Mouse (Mus musculus) testis, adult 2 months (tissue): ENCODE measurements at regions not wholly inside any gene's neighbourhood (a gene's known extent, or its start where the extent isn't known, plus 50 kb on each side); places are given as distances from the start of the nearest gene placed in this dataset.

Source experiments
- H3K27ac ChIP-seq: fragments of 200-500 bp; 2 replicates; pipeline ENCODE4 v1.5.1; 2012; ENCODE audit warnings: low read depth, low read length; ENCODE audit not compliant: control insufficient read depth, insufficient read depth
- H3K27me3 ChIP-seq: fragments of 200-500 bp; 2 replicates; pipeline ENCODE4 v1.6.1; 2012; ENCODE audit warnings: mild to moderate bottlenecking, low read length, moderate library complexity; ENCODE audit not compliant: control insufficient read depth, insufficient read depth
- H3K36me3 ChIP-seq: fragments of 200-500 bp; 2 replicates; pipeline ENCODE4 v1.6.1; 2012; ENCODE audit warnings: mild to moderate bottlenecking, low read length; ENCODE audit not compliant: control insufficient read depth, insufficient read depth
- H3K4me1 ChIP-seq: fragments of 200-500 bp; 2 replicates; pipeline ENCODE4 v1.6.1; 2012; ENCODE audit warnings: low read length; ENCODE audit not compliant: control insufficient read depth, insufficient read depth
- H3K4me3 ChIP-seq: fragments of 200-500 bp; 2 replicates; pipeline ENCODE4 v1.5.1; 2012; ENCODE audit warnings: low read depth, mild to moderate bottlenecking, low read length, moderate library complexity, mixed read lengths; ENCODE audit not compliant: control insufficient read depth
- CTCF ChIP-seq: fragments of 200-500 bp; IDR thresholded peaks from 2 replicates; pipeline ENCODE4 v1.5.1; 2012; ENCODE audit warnings: low read depth, mild to moderate bottlenecking, inconsistent platforms, low read length, moderate library complexity; ENCODE audit not compliant: control insufficient read depth, insufficient read depth, insufficient replicate concordance
- POLR2A ChIP-seq: fragments of 200-500 bp; IDR thresholded peaks from 2 replicates; pipeline ENCODE4 v1.6.1; 2012; ENCODE audit warnings: low read depth, mild to moderate bottlenecking, inconsistent platforms, low read length, moderate library complexity; ENCODE audit not compliant: control insufficient read depth

DNA sequence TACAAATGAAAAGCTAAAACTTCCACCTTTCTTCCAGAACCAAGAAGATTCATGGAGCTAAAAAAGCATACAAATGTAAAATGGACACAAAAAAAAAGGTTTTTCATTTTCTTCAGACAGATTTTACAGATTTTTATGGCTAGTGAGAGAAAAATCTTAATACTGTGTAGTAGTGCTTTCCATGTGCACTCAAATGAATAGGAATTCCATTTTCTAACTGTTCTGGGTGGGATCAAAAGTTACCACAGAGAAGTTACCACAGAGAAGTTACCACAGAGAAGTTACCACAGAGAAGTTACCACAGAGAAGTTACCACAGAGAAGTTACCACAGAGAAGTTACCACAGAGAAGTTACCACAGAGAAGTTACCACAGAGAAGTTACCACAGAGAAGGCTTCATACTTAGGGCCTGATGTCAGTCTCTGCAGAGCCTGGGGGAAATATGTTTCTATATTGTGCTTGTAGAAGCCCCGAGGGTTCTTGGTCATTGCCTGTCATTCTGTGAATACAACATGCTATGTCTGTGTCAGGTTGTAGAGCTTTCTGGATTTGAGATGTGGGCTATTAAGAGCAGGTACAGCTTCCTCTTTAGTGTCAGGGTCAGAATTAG, 433.5 kb upstream of the Vrk2 start:
- H3K4me1 ChIP-seq, result no peaks in the 10 kb centered on the region

DNA sequence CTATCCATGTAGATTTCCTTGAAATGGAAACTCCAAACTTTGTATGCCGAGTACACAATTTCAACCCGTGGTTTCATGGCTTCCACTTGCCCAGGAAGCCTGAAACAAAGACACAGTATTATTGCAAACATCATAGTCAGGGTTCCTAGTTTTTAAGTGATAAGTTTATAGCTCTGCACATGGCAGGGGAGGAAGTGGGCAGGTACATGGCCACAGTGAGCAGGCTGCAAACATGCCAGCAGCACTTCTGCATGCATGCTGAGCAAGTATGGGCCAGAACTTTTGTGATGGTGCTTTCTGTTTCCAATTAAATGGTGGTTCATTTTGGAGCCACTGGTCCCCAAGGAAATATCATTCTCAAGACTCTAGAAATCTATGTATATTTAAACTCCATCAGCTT, 431.7 kb upstream of the Vrk2 start:
- Histone ChIP-seq H3K27ac (no peak overlapping the region), H3K27me3 (no peaks in the 10 kb centered on the region), H3K4me1 (no peaks in the 10 kb centered on the region), H3K4me3 (no peak overlapping the region), H3K36me3 (no peaks in the 10 kb centered on the region)
- TF ChIP-seq CTCF, result no peak
- TF ChIP-seq POLR2A, result no peak

More for the DNA sequence above, 433.5 kb upstream of the Vrk2 start:
- H3K4me3 ChIP-seq, result no peak overlapping the region
- H3K27me3 ChIP-seq, result no peaks in the 10 kb centered on the region
- H3K27ac ChIP-seq, result no peak overlapping the region
- no peaks in the 10 kb centered on the region for H3K36me3 ChIP-seq
- no peak for TF ChIP-seq CTCF

DNA sequence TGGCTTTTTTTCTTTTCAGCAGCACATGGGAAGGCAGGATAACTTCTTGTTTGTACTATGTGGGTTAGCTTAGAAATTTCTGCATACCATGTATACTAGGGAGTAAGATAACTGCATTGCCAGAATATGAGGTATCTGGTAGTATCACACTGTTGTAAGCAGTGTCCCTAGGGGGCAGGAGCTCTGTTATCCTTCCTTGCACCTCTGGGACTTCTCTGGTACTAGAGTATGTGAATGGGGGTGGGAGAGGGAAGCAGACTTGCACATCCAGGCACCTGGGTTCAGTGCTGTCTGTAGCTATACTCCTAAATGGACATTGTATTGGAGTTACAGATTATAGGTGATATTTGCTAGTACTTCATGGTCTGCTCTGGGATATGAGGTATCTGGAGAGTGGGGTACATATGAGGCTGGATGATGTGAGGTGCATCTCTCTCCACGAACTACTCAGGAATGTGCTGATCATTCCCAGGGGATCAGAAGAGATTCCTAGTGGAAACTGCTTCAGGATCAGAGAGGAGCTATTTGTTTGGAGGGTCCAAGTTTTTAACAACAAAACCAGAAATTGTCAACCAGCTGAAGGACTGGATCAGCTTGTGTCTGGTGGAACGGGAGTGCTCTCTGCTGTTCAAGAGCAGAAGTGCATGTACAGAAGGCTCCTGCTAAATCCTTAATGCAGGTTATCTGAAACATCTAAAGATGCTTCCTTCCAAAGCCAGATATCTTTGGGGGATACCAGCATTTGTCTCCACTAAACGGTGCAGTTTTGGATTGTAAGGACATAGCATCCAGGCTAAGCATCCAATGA, 402.7 kb upstream of the Vrk2 start:
- H3K4me3 ChIP-seq, result no peak overlapping the region

DNA sequence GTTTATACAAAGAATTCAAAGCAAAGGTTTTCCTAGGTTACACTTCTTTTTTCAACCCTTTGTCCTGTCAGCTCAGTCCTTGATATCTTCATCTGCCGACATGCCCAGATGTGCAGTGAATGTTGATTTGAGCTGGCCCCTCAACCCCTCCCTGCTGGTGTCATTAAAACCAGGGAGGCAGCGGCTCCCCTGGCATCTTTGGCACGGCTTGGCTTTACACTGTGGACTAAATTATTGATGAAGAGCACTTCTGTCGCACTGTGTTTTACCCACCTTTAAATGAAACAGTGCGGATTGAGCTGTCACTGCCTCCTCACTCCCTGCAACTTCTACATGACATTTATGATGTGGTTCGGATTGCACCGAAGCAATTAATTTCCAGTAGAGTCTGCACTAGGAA, 387.4 kb upstream of the Vrk2 start:
- Histone ChIP-seq H3K27me3 (no peaks in the 10 kb centered on the region), H3K27ac (no peak overlapping the region), H3K4me1 (no peaks in the 10 kb centered on the region), H3K4me3 (no peak overlapping the region), H3K36me3 (no peaks in the 10 kb centered on the region)
- TF ChIP-seq CTCF (no peak), POLR2A (no peak)

More for the DNA sequence above, 402.7 kb upstream of the Vrk2 start:
- Histone ChIP-seq H3K27me3 (no peaks in the 10 kb centered on the region), H3K4me1 (no peaks in the 10 kb centered on the region), H3K27ac (no peak overlapping the region), H3K36me3 (no peaks in the 10 kb centered on the region)
- TF ChIP-seq POLR2A (no peak), CTCF (no peak)

DNA sequence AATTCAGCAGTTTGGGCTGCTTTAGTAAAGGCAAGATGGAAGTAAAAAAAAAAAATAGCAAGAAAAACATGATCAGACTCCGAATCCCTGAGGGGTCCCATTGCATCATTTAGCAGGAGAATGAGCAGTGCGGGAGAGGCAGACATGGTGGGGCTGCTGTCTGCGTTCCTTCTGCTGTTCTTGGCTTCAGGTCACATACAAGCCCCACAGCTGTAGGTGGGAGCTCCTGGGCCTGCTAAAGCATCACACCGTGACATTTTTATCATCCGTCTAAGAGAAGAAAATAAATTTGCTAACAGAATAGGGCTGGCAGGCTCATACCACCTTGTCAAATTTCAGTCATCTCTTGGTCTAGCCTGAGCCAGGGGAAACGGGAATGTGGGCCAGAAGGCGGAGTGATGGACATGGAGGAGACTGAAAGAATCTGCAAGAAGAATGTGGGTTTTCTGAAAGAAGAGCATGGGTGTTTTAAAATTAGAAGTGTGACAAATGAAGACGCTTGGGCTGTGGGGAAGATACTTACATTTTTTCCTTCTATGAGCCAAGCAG, 378.8 kb upstream of the Vrk2 start:
- Histone ChIP-seq H3K4me3 (no peak overlapping the region), H3K27ac (no peak overlapping the region), H3K27me3 (no peaks in the 10 kb centered on the region), H3K36me3 (no peaks in the 10 kb centered on the region), H3K4me1 (no peaks in the 10 kb centered on the region)
- TF ChIP-seq POLR2A (no peak), CTCF (no peak)

DNA sequence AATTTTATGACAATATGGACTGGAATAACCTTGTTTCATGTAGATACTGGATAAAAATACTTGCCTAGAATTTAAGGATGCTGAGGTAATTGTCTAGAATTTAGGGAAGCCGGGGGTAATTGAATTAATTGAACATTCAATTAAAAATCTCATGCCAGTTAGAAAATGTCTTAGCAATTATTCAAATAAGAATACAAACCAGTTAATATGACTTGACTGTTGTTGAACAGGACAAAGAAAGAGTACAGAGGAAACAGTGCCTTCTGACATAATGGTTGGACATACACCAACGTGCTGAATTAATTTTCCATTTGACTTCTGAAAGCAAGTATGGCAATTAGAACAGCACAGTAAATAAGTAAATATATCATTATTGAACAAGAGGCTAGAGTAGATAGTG, 377.4 kb upstream of the Vrk2 start:
- H3K4me3 ChIP-seq, result no peak overlapping the region
- TF ChIP-seq POLR2A, result no peak
- TF ChIP-seq CTCF, result no peak
- no peaks in the 10 kb centered on the region for H3K27me3 ChIP-seq
- no peak overlapping the region for H3K27ac ChIP-seq
- no peaks in the 10 kb centered on the region for H3K4me1 ChIP-seq
- no peaks in the 10 kb centered on the region for H3K36me3 ChIP-seq

DNA sequence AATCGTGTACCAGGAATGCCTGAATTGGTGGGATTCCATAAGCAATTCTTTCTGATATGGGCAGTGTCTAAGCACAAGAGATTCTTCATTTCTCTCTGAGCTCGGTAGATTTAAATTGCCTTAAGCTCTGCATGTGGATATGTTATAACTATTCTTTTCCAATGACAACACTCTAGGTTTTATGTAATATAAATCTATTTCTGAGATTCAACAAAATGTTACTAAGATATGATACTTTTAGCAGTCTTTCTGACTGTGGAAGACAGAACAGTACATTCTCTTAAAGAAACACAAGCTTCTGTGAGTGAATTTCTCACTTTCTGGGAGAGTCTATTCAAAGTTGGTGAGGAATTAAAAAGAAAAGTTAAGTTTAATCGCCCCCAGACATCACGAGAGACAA, 373.6 kb upstream of the Vrk2 start:
- Histone ChIP-seq H3K4me1 (no peaks in the 10 kb centered on the region), H3K27me3 (no peaks in the 10 kb centered on the region), H3K36me3 (no peaks in the 10 kb centered on the region), H3K4me3 (no peak overlapping the region), H3K27ac (no peak overlapping the region)
- TF ChIP-seq CTCF, result no peak
- no peak for TF ChIP-seq POLR2A
